Comparison of ENCODE assay signal across 10 mouse cellular contexts in the genomic region with DNA sequence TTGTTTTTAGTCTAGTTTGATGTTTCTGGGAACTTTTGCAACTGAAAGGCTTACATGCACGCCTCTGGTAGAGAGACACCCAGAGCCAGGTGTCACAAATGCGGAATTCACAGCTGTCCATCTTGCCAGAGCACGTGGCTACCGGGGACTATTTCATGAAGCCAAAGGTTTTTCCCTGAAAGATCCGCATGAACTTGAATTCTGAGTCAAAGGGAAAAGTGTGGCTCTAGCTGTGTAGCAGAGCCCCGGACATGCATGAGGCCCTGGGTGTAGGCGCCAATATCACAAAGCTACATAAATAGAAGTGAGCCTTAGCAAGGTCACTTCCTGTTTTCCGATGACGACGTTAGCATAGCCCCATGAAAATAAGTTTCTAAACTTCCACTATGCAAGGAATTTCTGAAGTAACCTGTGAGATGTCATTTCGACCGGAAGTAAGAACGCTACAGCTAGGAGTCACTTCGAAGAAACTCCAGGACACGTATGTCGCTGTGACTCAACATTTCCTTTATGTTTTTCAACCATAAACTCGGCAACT. TPM values are rescaled to one million over a fixed set of nuclear protein-coding genes. Genes with fewer than 3 reads are reported as not detected.
DNase-seq lines count a peak whose midpoint lies in the region; ATAC-seq and TF ChIP-seq lines count a peak whose summit lies in the region.
"Had no signal": no experiment of that assay in that cellular context is flagged by ENCODE, and none has a peak within 500 bp of the region (broad histone marks: within the 10 kb centered on the region; RNA-seq: fewer than 3 reads in every experiment).

No protein-coding gene starts in this region.

- peak; percentile 64 for ATAC-seq in lung, postnatal 0 days

- H3K36me3 ChIP-seq in lung, postnatal 0 days (ENCODE audit: insufficient read depth, low read length), result no peaks in the 10 kb centered on the region
- H3K36me3 ChIP-seq: embryonic facial prominence, embryonic 13.5 days; midbrain, embryonic 12.5 days had no signal

- peak overlapping the region; percentile 59 for H3K27ac ChIP-seq in lung, postnatal 0 days (ENCODE audit: low read length)
- H3K27ac ChIP-seq: embryonic facial prominence, embryonic 13.5 days; midbrain, embryonic 12.5 days had no signal

- no peak for TF ChIP-seq CTCF in lung, postnatal 0 days (IDR thresholded peaks at IDR 0.05)

- peak; percentile 46; the same call in 1 of the 2 replicates for TF ChIP-seq EP300 in lung, postnatal 0 days (IDR thresholded peaks at IDR 0.05)

- H3K4me3 ChIP-seq in lung, postnatal 0 days (ENCODE audit: low read depth, low read length), result no peak overlapping the region; the same call in 1 of the 2 replicates
- H3K4me3 ChIP-seq: embryonic facial prominence, embryonic 13.5 days; midbrain, embryonic 12.5 days had no signal

- WGBS in lung, postnatal 0 days, result 61% methylated on average over 17 of the region's 17 CpGs

- H3K27me3 ChIP-seq in lung, postnatal 0 days (replicated peaks; ENCODE audit: insufficient read depth, low read length), result no peaks in the 10 kb centered on the region

- DNase-seq in adrenal gland, postnatal 14 days, result peak; percentile 14
- DNase-seq in adrenal gland, postnatal 4 days (ENCODE audit: low spot score in 2 of 2), result no peak
- DNase-seq in c-Kit-positive CD71-positive TER-119-positive erythroid progenitor cells, embryonic 14.5 days (ENCODE audit: low spot score), result peak; percentile 67
- DNase-seq in lung, postnatal 0 days (ENCODE audit: low spot score), result peak; percentile 74
- DNase-seq in spleen, postnatal 36 days (ENCODE audit: low spot score in 2 of 2), result peak; percentile 72 to 74
- DNase-seq in layer of hippocampus, adult 18-20 months (ENCODE audit: low spot score in 2 of 2), result no peak
- no peak for DNase-seq in frontal cortex, adult 2 months (ENCODE audit: extremely low spot score in 1 of 2, low spot score in 1 of 2)
- DNase-seq in left cerebral cortex, adult 18-20 months (ENCODE audit: low spot score in 2 of 2), result no peak

- H3K9me3 ChIP-seq in lung, postnatal 0 days (ENCODE audit: low read length), result no peaks in the 10 kb centered on the region
- H3K9me3 ChIP-seq: embryonic facial prominence, embryonic 13.5 days; midbrain, embryonic 12.5 days had no signal

- no peak overlapping the region for H3K4me2 ChIP-seq in lung, postnatal 0 days (replicated peaks; ENCODE audit: low read depth, low read length)
- H3K4me2 ChIP-seq: embryonic facial prominence, embryonic 13.5 days; midbrain, embryonic 12.5 days had no signal

- no peaks in the 10 kb centered on the region for H3K4me1 ChIP-seq in lung, postnatal 0 days (ENCODE audit: insufficient read depth, low read depth, low read length)

- H3K9ac ChIP-seq in lung, postnatal 0 days (replicated peaks; ENCODE audit: low read depth), result no peak overlapping the region
- H3K9ac ChIP-seq: embryonic facial prominence, embryonic 13.5 days; midbrain, embryonic 12.5 days had no signal

RNA-seq across cellular contexts. Expression of gene Vps26a, which starts 19.5 kb away (rescaled TPM):
- 49.3 and 53.0 TPM in 2 replicates for total RNA-seq in adrenal gland, postnatal 14 days (2021)
- 10 to 100 TPM; 45.3 to 48.7 TPM for total RNA-seq in adrenal gland, postnatal 4 days (2021)
- polyA plus RNA-seq in lung, postnatal 0 days (2015; fragmentation: Nextera tagmentation; extraction: Ambion mirVana), result 62.7 and 68.7 TPM in 2 replicates
- 10 to 100 TPM; 47.0 to 50.4 TPM for total RNA-seq in layer of hippocampus, adult 18-20 months (2021)
- 37.0 and 41.5 TPM in 2 replicates for polyA plus RNA-seq in frontal cortex, adult 2 months (2012; rRNA removed)
- 10 to 100 TPM; 49.5 to 51.0 TPM for total RNA-seq in left cerebral cortex, adult 18-20 months (2021)

RNA-seq across cellular contexts. Expression of gene Srgn, which starts 21.2 kb away (rescaled TPM):
- total RNA-seq in adrenal gland, postnatal 14 days (2021), result 41.1 and 64.5 TPM in 2 replicates
- total RNA-seq in adrenal gland, postnatal 4 days (2021), result 10 to 100 TPM; 23.9 to 38.9 TPM
- polyA plus RNA-seq in lung, postnatal 0 days (2015; fragmentation: Nextera tagmentation; extraction: Ambion mirVana), result 215 and 245 TPM in 2 replicates
- total RNA-seq in layer of hippocampus, adult 18-20 months (2021), result 1 to 10 TPM; 3.8 to 5.8 TPM
- polyA plus RNA-seq in frontal cortex, adult 2 months (2012; rRNA removed), result 15.3 and 18.9 TPM in 2 replicates
- 10 to 100 TPM in 1 of 2 experiments, 1 to 10 TPM in 1; 8.0 to 10.0 TPM for total RNA-seq in left cerebral cortex, adult 18-20 months (2021)

RNA-seq across cellular contexts. Expression of gene Supv3l1, which starts 56.5 kb away (rescaled TPM):
- 38.7 and 41.9 TPM in 2 replicates for total RNA-seq in adrenal gland, postnatal 14 days (2021)
- total RNA-seq in adrenal gland, postnatal 4 days (2021), result 10 to 100 TPM; 31.5 to 36.5 TPM
- 9.6 and 9.8 TPM in 2 replicates for polyA plus RNA-seq in lung, postnatal 0 days (2015; fragmentation: Nextera tagmentation; extraction: Ambion mirVana)
- total RNA-seq in layer of hippocampus, adult 18-20 months (2021), result 10 to 100 TPM; 21.6 to 22.3 TPM
- 30.0 and 33.8 TPM in 2 replicates for polyA plus RNA-seq in frontal cortex, adult 2 months (2012; rRNA removed)
- 10 to 100 TPM; 22.0 to 23.7 TPM for total RNA-seq in left cerebral cortex, adult 18-20 months (2021)

RNA-seq across cellular contexts. Expression of gene 4930507D05Rik, which starts 56.8 kb away (rescaled TPM):
- total RNA-seq in adrenal gland, postnatal 14 days (2021), result 0.41 and 0.60 TPM in 2 replicates
- under 1 TPM; 0.48 to 0.78 TPM for total RNA-seq in adrenal gland, postnatal 4 days (2021)
- polyA plus RNA-seq in lung, postnatal 0 days (2015; fragmentation: Nextera tagmentation; extraction: Ambion mirVana), result 0.29 and 0.49 TPM in 2 replicates
- total RNA-seq in layer of hippocampus, adult 18-20 months (2021), result 1 to 10 TPM in 1 of 2 experiments, under 1 TPM in 1; 0.94 to 1.1 TPM
- 0.95 and 1.1 TPM in 2 replicates for polyA plus RNA-seq in frontal cortex, adult 2 months (2012; rRNA removed)
- total RNA-seq in left cerebral cortex, adult 18-20 months (2021), result 1 to 10 TPM in 1 of 2 experiments, under 1 TPM in 1; 0.72 to 1.3 TPM

Comparison
In these comparisons a context has a peak if more than half of its experiments do, and no peak if none do; other contexts are left out.
1. DNase-seq: peak in adrenal gland, postnatal 14 days (single experiment), c-Kit-positive CD71-positive TER-119-positive erythroid progenitor cells, embryonic 14.5 days (single experiment), lung, postnatal 0 days (single experiment) and spleen, postnatal 36 days (2 of 2); none in adrenal gland, postnatal 4 days (0 of 2), layer of hippocampus, adult 18-20 months (0 of 2), frontal cortex, adult 2 months (0 of 2) and left cerebral cortex, adult 18-20 months (0 of 2).